Mouse (Mus musculus) liver, embryonic 13.5 days (tissue): ENCODE measurements around the gene Vash1. TPM values are rescaled to one million over a fixed set of nuclear protein-coding genes. Genes with fewer than 3 reads are reported as not detected.

Experiments used
- ATAC-seq: fragments of 200-750 bp; cut with Nextera tagmentation; 2 replicates; pipeline ENCODE4 v1.8.0; 2017; ENCODE audit warnings: low read depth, mild to moderate bottlenecking, moderate number of reproducible peaks, moderate library complexity
- DNase-seq: peaks from one replicate; pipeline ENCODE4 v3.0.0; 2022
- H3K27ac ChIP-seq: fragments of 300-500 bp; sonication (generic); 2 replicates; pipeline ENCODE4 v1.5.1; 2015; ENCODE audit warnings: moderate library complexity, mild to moderate bottlenecking, inconsistent platforms
- H3K27me3 ChIP-seq: fragments of 300-500 bp; sonication (generic); 2 replicates; pipeline ENCODE4 v1.6.1; 2015; ENCODE audit warnings: mild to moderate bottlenecking, inconsistent platforms
- H3K36me3 ChIP-seq: fragments of 300-500 bp; sonication (generic); 2 replicates; pipeline ENCODE4 v1.6.1; 2015; ENCODE audit warnings: mild to moderate bottlenecking, inconsistent platforms
- H3K4me1 ChIP-seq: fragments of 300-500 bp; sonication (generic); replicated peaks from 2 replicates; pipeline ENCODE4 v1.6.1; 2015; ENCODE audit warnings: inconsistent platforms
- H3K4me2 ChIP-seq: fragments of 300-500 bp; sonication (generic); 2 replicates; pipeline ENCODE4 v1.6.1; 2015; ENCODE audit warnings: inconsistent platforms, mild to moderate bottlenecking, moderate library complexity
- H3K4me3 ChIP-seq: fragments of 300-500 bp; sonication (generic); replicated peaks from 2 replicates; pipeline ENCODE4 v1.5.1; 2015; ENCODE audit warnings: mild to moderate bottlenecking, inconsistent platforms
- H3K9ac ChIP-seq: fragments of 300-500 bp; sonication (generic); 2 replicates; pipeline ENCODE4 v1.6.1; 2015; ENCODE audit warnings: mild to moderate bottlenecking, inconsistent platforms
- H3K9me3 ChIP-seq: fragments of 300-500 bp; sonication (generic); replicated peaks from 2 replicates; pipeline ENCODE4 v1.6.1; 2016; ENCODE audit warnings: inconsistent platforms
- WGBS: fragments of 180-500 bp; shearing (Covaris S2); methylation state at CpG from one replicate; pipeline ENCODE4 v1.1.7; 2015; ENCODE audit not compliant: insufficient replicate concordance; 5-methylcytosine and 5-hydroxymethylcytosine counted together
- polyA plus RNA-seq: library from polyadenylated mRNA; unstranded; fragments of >200 nt; fragmentation: Nextera tagmentation; extraction: Ambion mirVana; gene quantifications from 2 replicates; pipeline ENCODE4 v1.2.1, GENCODE M21; 2015

The Vash1 gene
- 1.0 and 1.4 TPM in 2 replicates for polyA plus RNA-seq

GRCm38 (mm10) chr12:86678591-86679545 lies at the start of gene Vash1:
Gene Vash1 (plus strand): TSS chr12:86678700.
- Histone ChIP-seq H3K4me1 (peaks cover 34% of the 10 kb centered on the region), H3K9ac (peak within 1 kb of the TSS; percentile 65), H3K27ac (no peak within 1 kb of the TSS), H3K4me2 (peak within 1 kb of the TSS; percentile 86), H3K9me3 (no peaks in the 10 kb centered on the region), H3K27me3 (peaks cover 35% of the 10 kb centered on the region), H3K36me3 (no peaks in the 10 kb centered on the region), H3K4me3 (peak within 1 kb of the TSS; percentile 63)
- DNase-seq (no peak), ATAC-seq (0 out of 2 replicates have a peak, but pooled peaks have one; percentile 30)
- WGBS: under 1% methylated on average over 92 of the region's 94 CpGs

- Histone ChIP-seq H3K4me3 (no peak overlapping the region), H3K4me2 (no peak overlapping the region), H3K9ac (no peak overlapping the region), H3K4me1 (no peaks in the 10 kb centered on the region), H3K27me3 (no peaks in the 10 kb centered on the region), H3K36me3 (no peaks in the 10 kb centered on the region), H3K9me3 (no peaks in the 10 kb centered on the region), H3K27ac (no peak overlapping the region)
- DNase-seq (no peak), ATAC-seq (no peak)
- 41% methylated on average over 6 of the region's 6 CpGs for WGBS
These were observed 49.7 kb upstream of the Vash1 start for GRCm38 (mm10) chr12:86628783-86629172.

GRCm38 (mm10) chr12:86641763-86642162 lies 36.7 kb upstream of the Vash1 start:
- H3K36me3 ChIP-seq: no peaks in the 10 kb centered on the region
- no peaks in the 10 kb centered on the region for H3K4me1 ChIP-seq
- DNase-seq (no peak), ATAC-seq (no peak)
- H3K9ac ChIP-seq: no peak overlapping the region
- H3K9me3 ChIP-seq: no peaks in the 10 kb centered on the region
- WGBS: 41% methylated on average over 8 of the region's 8 CpGs
- H3K27ac ChIP-seq: no peak overlapping the region
- H3K4me2 ChIP-seq: no peak overlapping the region
- H3K27me3 ChIP-seq: no peaks in the 10 kb centered on the region
- no peak overlapping the region for H3K4me3 ChIP-seq

GRCm38 (mm10) chr12:86644512-86645273 lies 33.8 kb upstream of the Vash1 start:
- Histone ChIP-seq H3K9me3 (no peaks in the 10 kb centered on the region), H3K27ac (no peak overlapping the region), H3K4me3 (no peak overlapping the region), H3K9ac (no peak overlapping the region), H3K27me3 (no peaks in the 10 kb centered on the region), H3K4me2 (no peak overlapping the region), H3K36me3 (no peaks in the 10 kb centered on the region), H3K4me1 (no peaks in the 10 kb centered on the region)
- no peak for ATAC-seq
- DNase-seq: no peak
- WGBS: 62% methylated on average over 17 of the region's 17 CpGs

- H3K4me3 ChIP-seq: no peak overlapping the region
- H3K9me3 ChIP-seq: no peaks in the 10 kb centered on the region
- ATAC-seq: no peak
- H3K27ac ChIP-seq: no peak overlapping the region
- no peak overlapping the region for H3K9ac ChIP-seq
- H3K36me3 ChIP-seq: no peaks in the 10 kb centered on the region
- H3K4me1 ChIP-seq: no peaks in the 10 kb centered on the region
- WGBS: 63% methylated on average over 5 of the region's 5 CpGs
- no peak overlapping the region for H3K4me2 ChIP-seq
- no peak for DNase-seq
- H3K27me3 ChIP-seq: no peaks in the 10 kb centered on the region
These were observed 33.0 kb upstream of the Vash1 start for GRCm38 (mm10) chr12:86645494-86645893.

GRCm38 (mm10) chr12:86646831-86647230 lies 31.7 kb upstream of the Vash1 start:
- Histone ChIP-seq H3K4me3 (no peak overlapping the region), H3K27me3 (no peaks in the 10 kb centered on the region), H3K4me2 (no peak overlapping the region), H3K36me3 (no peaks in the 10 kb centered on the region), H3K4me1 (no peaks in the 10 kb centered on the region), H3K27ac (no peak overlapping the region), H3K9me3 (no peaks in the 10 kb centered on the region), H3K9ac (no peak overlapping the region)
- no peak for ATAC-seq
- no peak for DNase-seq
- WGBS: 58% methylated on average over 9 of the region's 9 CpGs

- no peaks in the 10 kb centered on the region for H3K9me3 ChIP-seq
- WGBS: 69% methylated on average over 9 of the region's 9 CpGs
- no peak overlapping the region for H3K4me3 ChIP-seq
- H3K4me1 ChIP-seq: no peaks in the 10 kb centered on the region
- no peaks in the 10 kb centered on the region for H3K36me3 ChIP-seq
- H3K9ac ChIP-seq: no peak overlapping the region
- no peak overlapping the region for H3K27ac ChIP-seq
- ATAC-seq: no peak
- H3K4me2 ChIP-seq: no peak overlapping the region
- DNase-seq: no peak
- no peaks in the 10 kb centered on the region for H3K27me3 ChIP-seq
These were observed 31.2 kb upstream of the Vash1 start for GRCm38 (mm10) chr12:86647279-86647678.

GRCm38 (mm10) chr12:86647736-86648135 lies 30.8 kb upstream of the Vash1 start:
- ATAC-seq (no peak), DNase-seq (no peak)

GRCm38 (mm10) chr12:86648489-86648888 lies 30.0 kb upstream of the Vash1 start:
- Histone ChIP-seq H3K4me1 (no peaks in the 10 kb centered on the region), H3K27me3 (no peaks in the 10 kb centered on the region), H3K4me2 (no peak overlapping the region), H3K36me3 (no peaks in the 10 kb centered on the region), H3K9me3 (no peaks in the 10 kb centered on the region), H3K4me3 (no peak overlapping the region), H3K9ac (no peak overlapping the region), H3K27ac (no peak overlapping the region)
- 54% methylated on average over 3 of the region's 3 CpGs for WGBS
- no peak for ATAC-seq
- no peak for DNase-seq

More at GRCm38 (mm10) chr12:86647736-86648135, 30.8 kb upstream of the Vash1 start:
- Histone ChIP-seq H3K4me1 (no peaks in the 10 kb centered on the region), H3K27me3 (no peaks in the 10 kb centered on the region), H3K9ac (no peak overlapping the region), H3K4me2 (no peak overlapping the region), H3K36me3 (no peaks in the 10 kb centered on the region), H3K4me3 (no peak overlapping the region), H3K27ac (no peak overlapping the region), H3K9me3 (no peaks in the 10 kb centered on the region)
- 76% methylated on average over 5 of the region's 5 CpGs for WGBS

GRCm38 (mm10) chr12:86651301-86651860 lies 27.1 kb upstream of the Vash1 start:
- H3K36me3 ChIP-seq: no peaks in the 10 kb centered on the region
- no peak overlapping the region for H3K9ac ChIP-seq
- DNase-seq (no peak), ATAC-seq (no peak)
- no peak overlapping the region for H3K4me2 ChIP-seq
- no peaks in the 10 kb centered on the region for H3K9me3 ChIP-seq
- 65% methylated on average over 8 of the region's 8 CpGs for WGBS
- H3K4me1 ChIP-seq: no peaks in the 10 kb centered on the region
- H3K4me3 ChIP-seq: no peak overlapping the region
- H3K27me3 ChIP-seq: no peaks in the 10 kb centered on the region
- no peak overlapping the region for H3K27ac ChIP-seq

GRCm38 (mm10) chr12:86652570-86653041 lies 25.9 kb upstream of the Vash1 start:
- Histone ChIP-seq H3K9me3 (no peaks in the 10 kb centered on the region), H3K36me3 (no peaks in the 10 kb centered on the region), H3K27ac (no peak overlapping the region), H3K4me3 (no peak overlapping the region), H3K4me2 (no peak overlapping the region), H3K27me3 (no peaks in the 10 kb centered on the region), H3K4me1 (no peaks in the 10 kb centered on the region), H3K9ac (no peak overlapping the region)
- ATAC-seq (no peak), DNase-seq (no peak)
- 62% methylated on average over 4 of the region's 4 CpGs for WGBS
